Mouse (Mus musculus): ENCODE data around the gene Prdm8.

Prdm8 gene

GRCm38 (mm10) chr5:98229456-98229855 is 62.5 kb downstream of the Prdm8 start:
- in situ Hi-C loops (cut with MboI; ENCODE audit: low pct_unique_long_range_greater_than_20kb in 1 of 2, low sequenced_read_pairs in 2 of 2, unreplicated experiment in 1 of 2), result no loop called here

- in situ Hi-C loops (cut with MboI; ENCODE audit: low pct_unique_long_range_greater_than_20kb in 1 of 2, low sequenced_read_pairs in 2 of 2, unreplicated experiment in 1 of 2), result no loop called here
These were observed 71.5 kb downstream of the Prdm8 start for GRCm38 (mm10) chr5:98238466-98238865.

Measured in mouse embryonic stem cell (cell line).